Mouse (Mus musculus) skeletal muscle tissue, adult 2 months (tissue): ENCODE measurements around the gene Khdrbs1.
"Not testable (repeated sequence)": the region's sequence is repeated elsewhere in the genome, so short reads cannot be mapped to it uniquely, and the experiment has no call there.

Source experiments
- DNase-seq: peaks from one replicate; pipeline ENCODE4 v3.0.0-alpha.2; 2012; ENCODE audit warnings: low read depth, low spot score

The Khdrbs1 gene

DNA sequence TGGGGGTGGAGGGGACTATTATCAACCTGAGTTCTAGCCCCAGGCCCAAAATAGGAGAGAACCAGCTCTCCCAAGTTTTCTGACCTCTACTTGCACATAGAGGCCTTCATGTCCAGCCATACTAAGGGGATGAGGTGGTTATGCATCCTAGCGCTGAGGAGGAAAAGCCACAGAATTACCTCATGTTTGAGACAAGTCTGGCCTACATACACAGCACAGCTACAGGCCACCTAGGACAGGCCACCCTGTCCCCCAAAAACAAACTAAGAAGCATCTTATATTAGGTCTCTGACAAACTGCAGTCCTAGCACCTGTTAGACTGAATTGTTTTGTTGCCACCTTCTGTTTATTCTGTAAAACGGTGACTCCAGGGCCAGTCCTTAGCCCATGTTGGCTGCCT lies 1.4 kb upstream of the Khdrbs1 start:
- DNase-seq: no peak

GRCm38 (mm10) chr4:129743010-129743390 lies 897 bp upstream of the Khdrbs1 start:
- peak; percentile 13 for DNase-seq

DNA sequence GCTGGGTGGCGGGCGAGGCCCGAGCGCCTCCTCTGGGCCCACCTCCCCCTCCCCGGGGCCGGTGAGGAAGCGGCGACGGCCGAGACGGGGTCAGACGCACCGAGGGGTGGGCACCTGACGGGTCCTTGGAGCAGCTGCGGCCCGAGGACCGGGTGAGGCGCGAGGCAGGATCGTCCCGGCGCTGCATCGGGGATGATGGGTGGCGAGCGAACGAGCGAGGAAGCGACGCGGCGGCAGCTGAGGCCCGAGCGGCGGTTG lies 200 bp downstream of the Khdrbs1 start:
- DNase-seq: no peak

GRCm38 (mm10) chr4:129741251-129741973 lies 691 bp downstream of the Khdrbs1 start:
- peak; percentile 18 for DNase-seq

GRCm38 (mm10) chr4:129739111-129739645 lies 2.9 kb downstream of the Khdrbs1 start:
- no peak for DNase-seq

DNA sequence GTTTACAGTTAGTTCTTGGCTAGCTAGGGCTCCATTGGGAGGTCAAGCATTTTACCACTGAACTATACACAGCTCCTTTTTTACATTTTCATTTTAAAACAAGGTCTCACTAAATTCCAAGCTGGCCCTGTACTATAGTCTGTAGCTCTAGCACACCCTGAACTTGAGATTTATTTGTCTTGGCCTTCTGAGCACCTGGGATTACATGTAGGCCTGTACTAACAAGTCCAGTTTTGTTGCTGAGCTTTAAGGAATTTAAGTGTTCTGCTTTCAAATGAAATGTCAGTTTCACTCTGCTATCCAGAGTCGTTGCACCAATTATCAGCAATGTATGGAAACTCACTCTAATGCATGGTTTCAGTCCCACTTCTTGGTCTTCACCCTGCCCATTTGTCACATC lies 5.9 kb downstream of the Khdrbs1 start:
- DNase-seq: no peak

- DNase-seq: not testable (repeated sequence)
These were observed 6.6 kb downstream of the Khdrbs1 start for GRCm38 (mm10) chr4:129735485-129735884.

GRCm38 (mm10) chr4:129731423-129731822 lies 10.7 kb downstream of the Khdrbs1 start:
- no peak for DNase-seq

DNA sequence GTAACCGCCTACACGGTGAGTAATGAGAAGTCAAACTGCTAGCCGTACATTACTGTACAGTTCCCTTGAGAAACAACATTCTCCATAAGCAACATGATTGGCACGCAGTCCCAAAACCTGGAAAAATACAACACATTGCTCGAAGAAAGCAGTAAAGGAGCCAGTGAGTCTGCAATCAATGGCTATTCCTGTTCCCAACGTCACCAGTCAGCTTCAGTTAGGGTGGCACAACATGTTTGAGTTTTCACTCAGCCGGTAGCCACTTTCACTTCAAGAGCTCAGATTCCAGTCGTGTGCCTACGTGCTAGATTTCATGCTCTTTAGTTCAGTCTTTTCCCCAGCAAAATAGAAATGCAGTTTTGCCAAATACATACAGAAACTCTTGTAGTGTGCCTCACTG lies 25.8 kb downstream of the Khdrbs1 start:
- no peak for DNase-seq

- no peak for DNase-seq
These were observed 32.5 kb downstream of the Khdrbs1 start for GRCm38 (mm10) chr4:129709486-129710129.

DNA sequence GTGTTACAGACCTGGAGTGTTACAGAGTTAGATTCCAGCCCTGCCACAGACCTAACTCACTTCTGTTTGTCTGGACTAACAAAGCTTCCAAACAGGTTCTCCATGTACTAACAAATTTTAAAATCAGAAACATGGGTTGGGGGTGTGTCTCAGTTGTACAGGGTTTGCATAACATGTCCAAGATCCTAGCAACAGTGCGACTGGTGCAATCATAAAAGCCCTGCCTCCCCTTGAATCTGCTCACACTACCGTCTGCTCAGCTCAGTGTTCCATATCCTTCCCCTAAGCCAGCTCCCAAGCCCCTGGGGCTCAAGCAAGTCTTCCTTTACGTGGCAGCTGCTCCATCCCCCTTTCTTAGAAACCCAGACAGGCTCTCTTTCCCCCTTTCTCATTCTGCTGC lies 35.4 kb downstream of the Khdrbs1 start:
- DNase-seq: no peak

- peak; percentile 42 for DNase-seq
These were observed 39.6 kb downstream of the Khdrbs1 start for GRCm38 (mm10) chr4:129702454-129702853.

- peak; percentile 76 for DNase-seq
These were observed 40.4 kb downstream of the Khdrbs1 start for GRCm38 (mm10) chr4:129701503-129702377.

- DNase-seq: not testable (repeated sequence)
These were observed 41.4 kb downstream of the Khdrbs1 start for GRCm38 (mm10) chr4:129700661-129701060.

DNA sequence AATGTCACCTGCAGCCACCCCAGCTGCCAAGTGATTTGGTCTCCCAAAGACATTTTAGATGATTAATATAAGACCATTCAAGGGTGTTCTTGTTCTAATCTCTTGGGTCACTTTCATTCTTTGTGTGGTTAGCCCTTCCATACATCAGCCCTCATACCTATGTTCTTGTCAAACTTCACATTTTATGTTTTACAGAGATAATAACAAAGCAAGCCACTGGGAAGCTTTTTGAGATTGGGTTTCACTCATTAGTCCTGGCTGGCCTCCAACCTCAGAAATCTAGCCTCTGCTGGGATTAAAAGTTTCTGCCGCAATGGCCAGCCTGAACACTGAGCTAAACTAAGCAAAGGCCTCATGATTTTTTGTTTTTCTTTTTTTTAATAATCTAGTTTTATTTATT lies 41.9 kb downstream of the Khdrbs1 start:
- DNase-seq: no peak

GRCm38 (mm10) chr4:129697191-129697590 lies 44.9 kb downstream of the Khdrbs1 start:
- DNase-seq: no peak

- peak; percentile 79 for DNase-seq
These were observed 45.7 kb downstream of the Khdrbs1 start, which contains the start of gene Tmem39b for GRCm38 (mm10) chr4:129696158-129696985. Gene Tmem39b, minus strand, starts transcription at chr4:129696838.

DNA sequence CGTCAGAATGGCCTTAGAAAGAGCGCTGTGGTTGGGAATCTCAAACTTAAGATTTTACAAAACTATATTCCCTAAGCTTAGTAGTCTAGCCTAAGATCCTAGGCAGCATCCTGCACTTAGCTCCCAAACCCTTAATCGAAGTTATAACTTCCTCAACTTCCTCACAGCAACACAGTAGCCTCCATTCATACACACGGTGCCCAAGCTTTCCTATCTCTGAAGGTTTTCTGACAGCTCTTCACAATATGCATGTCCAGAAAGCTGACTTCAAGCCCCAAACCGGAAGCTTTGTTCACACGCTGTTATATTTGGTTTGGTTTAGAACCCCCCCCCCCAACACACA lies 46.3 kb downstream of the Khdrbs1 start:
- no peak for DNase-seq

- DNase-seq: no peak
These were observed 57.6 kb downstream of the Khdrbs1 start for GRCm38 (mm10) chr4:129684531-129684930.

GRCm38 (mm10) chr4:129683901-129684493 lies 58.1 kb downstream of the Khdrbs1 start:
- DNase-seq: no peak

- no peak for DNase-seq
These were observed 60.3 kb downstream of the Khdrbs1 start for GRCm38 (mm10) chr4:129681837-129682236.
